Mouse (Mus musculus): ENCODE results near the gene Gm4756. TPM values are rescaled to one million over a fixed set of nuclear protein-coding genes. Genes with fewer than 3 reads are reported as not detected.
A peak's percentile ranks its signal among the peaks of the same experiment; 100 is the strongest.
"Not testable (repeated sequence)": the region's sequence is repeated elsewhere in the genome, so short reads cannot be mapped to it uniquely, and the experiment has no call there.

Gene Gm4756
- not detected in 2 replicates for total RNA-seq (2015)
- not detected in 2 replicates for total RNA-seq (2017)

DNA sequence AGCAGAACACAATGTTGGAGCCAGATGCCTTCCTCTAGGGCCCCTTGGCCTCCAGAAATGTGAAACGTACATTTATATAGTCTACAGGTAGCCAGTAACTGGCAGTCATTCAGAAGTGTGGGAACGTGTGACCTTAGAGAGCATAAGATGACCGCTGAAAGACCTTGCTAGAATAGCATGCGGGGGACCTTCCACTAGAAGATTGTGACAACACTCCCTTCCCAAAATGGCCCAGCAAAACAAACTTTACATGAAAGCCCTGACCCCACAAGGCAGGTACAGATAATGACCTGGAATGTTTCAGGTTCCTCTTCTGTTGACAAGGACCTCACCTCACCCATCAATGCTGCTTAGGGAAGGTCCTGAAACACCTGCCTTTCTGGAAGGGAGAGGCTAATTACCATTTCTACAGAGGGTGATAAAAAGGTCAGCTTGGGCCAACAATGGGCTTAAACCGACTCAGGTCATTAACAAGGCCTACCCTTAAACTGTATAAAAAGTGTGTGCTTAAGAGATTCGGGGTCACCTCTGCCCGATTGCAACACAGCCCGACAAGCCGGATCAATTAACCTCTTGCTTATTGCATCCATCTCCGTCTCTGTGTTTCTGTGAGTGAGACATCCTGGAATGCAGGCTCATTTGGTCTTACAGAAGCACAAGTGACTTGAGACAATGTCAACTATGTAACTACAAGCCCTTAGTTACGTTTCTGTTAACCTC lies at the start of gene Gm4756:
Gene Gm4756, minus strand, starts transcription at position 51 of the 720 bp plus-strand sequence.
- no peak; the same call in 1 of the 2 replicates for ATAC-seq (ENCODE audit: poor library complexity, severe bottlenecking)

DNA sequence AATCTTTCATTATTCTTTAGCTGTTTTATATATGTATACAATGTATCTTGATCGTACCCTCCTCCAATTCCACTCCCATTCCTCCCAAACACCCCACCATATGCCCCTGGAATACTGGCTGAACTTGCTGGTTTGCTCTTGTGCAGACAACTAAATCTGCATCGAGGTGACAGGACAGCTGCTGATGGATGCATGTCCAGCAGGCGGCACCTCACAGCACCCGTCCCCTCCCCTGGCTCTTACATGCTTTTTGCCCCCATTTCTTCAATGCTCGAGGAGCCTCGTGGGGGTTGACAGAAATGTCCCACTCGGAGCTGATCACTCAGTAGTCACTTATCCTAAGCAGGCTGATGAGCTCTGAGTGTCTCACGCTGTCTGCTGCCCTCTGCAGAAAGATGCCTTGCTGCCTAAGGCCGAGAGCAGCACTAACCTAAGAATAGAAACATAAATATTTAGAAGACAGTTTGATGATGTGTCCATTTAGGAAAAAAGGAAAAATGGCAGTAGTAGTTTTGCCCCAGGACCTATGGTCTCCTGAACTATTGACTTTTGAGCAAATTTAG lies 45.5 kb upstream of the Gm4756 start:
- no peak for ATAC-seq (ENCODE audit: poor library complexity, severe bottlenecking)

DNA sequence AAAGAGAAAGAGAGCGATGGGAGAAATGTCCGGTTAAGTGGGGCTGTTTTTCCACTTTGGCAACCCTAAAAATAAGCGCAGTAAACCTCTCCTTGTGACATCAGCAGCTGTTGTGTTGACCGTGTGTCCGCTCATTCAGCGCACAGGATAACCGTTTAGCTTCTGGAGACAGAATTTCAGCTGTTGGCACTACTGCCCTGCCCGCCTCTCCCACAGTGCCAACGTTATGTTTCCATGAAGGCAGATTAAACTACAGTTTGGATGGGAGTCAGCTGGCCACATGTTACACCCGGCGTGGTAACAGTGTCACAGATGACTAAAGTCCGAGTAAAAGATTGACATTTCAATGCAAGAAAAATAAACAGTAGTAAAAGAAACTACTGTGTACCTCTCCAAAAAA lies 45.0 kb upstream of the Gm4756 start:
- ATAC-seq (ENCODE audit: poor library complexity, severe bottlenecking) = no peak

DNA sequence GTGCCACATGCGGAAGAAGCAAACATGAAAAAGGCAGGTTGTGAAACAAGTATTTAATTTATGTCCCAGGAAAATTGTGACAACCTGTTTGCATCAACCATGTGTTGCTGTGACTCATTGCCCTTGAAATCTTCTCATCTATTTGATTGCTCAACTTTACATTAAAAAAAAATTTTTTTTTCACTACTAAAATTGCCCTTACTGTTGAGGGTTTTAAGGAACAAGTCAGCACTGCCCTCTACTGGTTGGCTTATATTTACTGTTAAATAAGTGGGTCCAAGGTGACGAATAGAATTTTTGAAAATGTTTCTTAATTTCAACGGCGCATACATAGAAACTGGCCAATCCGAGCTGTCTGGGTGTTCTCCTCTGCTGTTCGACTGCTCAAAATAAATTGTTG lies 44.4 kb upstream of the Gm4756 start:
- peak; percentile 92 for ATAC-seq (ENCODE audit: poor library complexity, severe bottlenecking)

DNA sequence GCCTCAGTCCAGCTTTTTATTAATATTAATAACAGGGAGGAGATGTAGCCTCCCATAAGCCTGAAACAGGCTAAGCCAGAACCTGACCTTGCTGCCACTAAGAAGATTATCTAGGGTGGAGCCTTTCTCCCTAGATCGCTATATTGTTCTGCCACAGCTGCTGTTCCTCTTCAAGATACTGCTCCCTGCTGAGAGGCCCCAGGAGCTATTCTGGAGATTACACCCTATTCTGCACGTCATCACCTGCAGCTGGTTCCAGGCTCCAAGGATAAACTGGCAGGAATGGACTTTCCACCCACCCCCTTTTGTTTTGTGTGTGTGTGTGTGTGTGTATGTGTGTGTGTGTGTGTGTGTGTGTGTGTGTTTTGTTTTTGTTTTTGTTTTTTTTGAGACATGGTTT lies 38.8 kb upstream of the Gm4756 start:
- not testable (repeated sequence) for ATAC-seq (ENCODE audit: poor library complexity, severe bottlenecking)

DNA sequence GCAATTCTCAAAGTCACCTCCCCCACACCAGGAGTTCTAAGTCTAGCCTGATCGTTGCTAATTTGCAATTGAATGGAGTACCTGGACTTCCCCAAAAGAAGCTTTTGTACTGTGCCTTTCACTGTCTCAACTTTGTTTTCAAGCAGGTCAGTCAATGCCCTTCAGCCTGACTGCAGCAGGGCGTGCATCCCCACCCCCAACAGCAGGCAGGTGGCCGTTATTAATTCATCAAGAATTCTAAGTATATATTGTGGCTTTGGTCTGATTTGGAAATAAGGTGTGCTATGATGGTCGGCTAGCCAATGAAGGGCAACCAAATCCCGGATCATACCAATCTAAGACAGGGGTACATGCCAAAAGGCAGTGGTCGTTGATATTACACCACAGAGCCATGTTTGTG lies 38.3 kb upstream of the Gm4756 start:
- not testable (repeated sequence) for ATAC-seq (ENCODE audit: poor library complexity, severe bottlenecking)

DNA sequence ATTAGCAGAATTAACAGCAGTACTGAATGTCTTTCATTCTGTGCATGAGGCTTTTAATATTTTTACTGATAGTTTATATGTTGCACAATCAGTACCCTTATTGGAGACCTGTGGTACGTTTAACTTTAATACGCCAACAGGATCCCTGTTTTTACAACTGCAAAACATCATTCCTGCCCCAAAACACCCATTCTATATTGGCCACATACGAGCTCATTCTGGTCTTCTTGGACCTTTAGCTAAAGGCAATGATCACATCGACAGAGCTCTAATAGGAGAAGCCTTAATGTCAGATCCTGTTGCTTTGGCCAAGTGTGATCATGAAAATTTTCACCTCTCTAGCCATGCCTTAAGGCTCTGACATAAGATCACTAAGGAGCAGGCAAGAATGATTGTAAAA lies 37.1 kb upstream of the Gm4756 start:
- not testable (repeated sequence) for ATAC-seq (ENCODE audit: poor library complexity, severe bottlenecking)

DNA sequence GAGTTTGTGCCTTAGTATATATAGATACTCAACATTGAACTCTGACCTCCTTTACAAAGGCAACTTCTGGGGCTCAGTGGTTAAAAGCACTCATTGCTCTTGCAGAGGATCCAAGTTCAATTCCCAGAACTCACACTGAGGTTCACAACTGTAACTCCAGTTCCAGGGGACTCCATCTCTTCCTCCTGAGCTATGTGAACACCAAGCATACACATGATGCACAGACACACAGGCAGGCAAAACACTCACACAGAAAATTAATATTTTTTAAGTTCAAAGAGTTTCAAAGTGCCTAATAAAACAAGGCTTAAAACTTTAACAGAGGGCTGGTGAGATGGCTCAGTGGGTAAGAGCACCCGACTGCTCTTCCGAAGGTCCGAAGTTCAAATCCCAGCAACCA lies 34.2 kb upstream of the Gm4756 start:
- no peak for ATAC-seq (ENCODE audit: poor library complexity, severe bottlenecking)

DNA sequence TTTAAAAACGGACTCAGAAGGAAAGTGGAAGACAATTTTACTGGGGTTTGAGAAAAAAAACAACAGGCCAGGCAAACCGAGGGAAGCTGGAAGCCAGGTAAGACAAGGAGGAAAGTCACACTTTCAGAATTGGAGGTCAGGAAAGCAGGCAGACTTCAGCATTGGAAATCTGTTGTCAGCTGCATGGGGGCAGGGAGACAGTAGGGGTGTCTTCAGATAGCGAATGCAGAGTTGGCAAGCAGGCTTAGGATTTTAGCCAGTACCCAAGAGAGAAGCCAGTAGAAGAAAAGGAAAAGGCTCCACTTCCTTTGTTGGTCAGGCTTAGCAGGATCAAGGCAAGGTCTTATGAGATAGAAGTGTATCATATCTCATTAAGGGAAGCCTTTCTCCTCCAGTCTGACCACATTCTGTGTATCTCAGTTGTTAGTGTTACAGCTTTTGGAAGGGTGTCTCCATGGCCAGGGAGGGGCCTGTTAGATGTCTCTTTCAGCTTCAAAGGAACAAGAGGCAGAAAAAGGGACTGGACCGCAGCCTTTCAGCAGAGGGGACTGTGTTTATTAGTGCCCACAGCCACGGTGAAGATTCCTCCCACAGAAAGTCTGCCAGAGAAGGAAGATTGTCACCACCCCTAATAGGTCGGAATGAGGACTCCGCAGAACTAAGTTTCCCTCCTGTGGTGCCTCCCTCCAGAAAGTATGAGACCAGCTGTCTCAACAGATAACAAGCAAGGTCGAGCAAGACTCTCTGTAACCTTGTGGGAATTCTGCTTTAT lies 33.2 kb upstream of the Gm4756 start:
- no peak for ATAC-seq (ENCODE audit: poor library complexity, severe bottlenecking)

DNA sequence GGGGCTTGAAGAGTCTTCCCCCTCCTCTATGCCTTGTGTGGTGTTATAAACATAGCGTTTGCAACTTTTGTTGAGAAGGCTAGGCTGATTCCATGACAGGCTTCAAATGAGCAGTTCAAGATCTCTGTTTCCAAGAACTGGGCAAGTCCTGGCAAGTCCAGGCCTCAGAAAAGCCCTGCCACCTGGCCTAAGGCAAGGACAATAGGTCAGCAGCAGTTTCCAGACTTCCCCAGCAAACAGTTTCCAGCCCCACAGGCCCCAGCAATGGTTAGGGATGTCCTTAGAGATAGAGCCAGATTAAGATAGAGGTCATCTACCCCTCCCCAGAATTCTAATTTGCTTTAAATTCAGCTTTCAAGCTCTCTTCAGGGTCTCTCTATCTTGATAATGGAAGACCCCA lies 32.5 kb upstream of the Gm4756 start:
- ATAC-seq (ENCODE audit: poor library complexity, severe bottlenecking) = no peak

DNA sequence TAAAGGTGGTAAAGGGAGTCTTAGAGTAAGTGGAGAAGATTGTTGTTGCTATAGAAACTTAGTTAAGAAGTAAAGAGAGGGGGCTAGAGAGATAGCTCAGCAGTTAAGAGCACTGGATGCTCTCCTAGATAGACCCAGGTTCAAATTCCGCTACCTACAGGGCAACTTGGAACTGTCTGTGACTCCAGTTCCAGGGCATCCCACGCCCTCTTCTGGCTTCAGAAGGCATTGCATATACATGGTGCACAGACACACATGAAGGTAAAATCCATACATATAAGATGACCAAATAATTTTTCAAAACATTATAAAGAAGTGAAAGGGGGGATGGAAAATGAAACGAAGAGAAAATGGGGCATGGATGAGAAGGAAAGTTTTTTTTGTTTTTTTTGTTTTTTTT lies 30.2 kb upstream of the Gm4756 start:
- ATAC-seq (ENCODE audit: poor library complexity, severe bottlenecking) = peak; percentile 83

DNA sequence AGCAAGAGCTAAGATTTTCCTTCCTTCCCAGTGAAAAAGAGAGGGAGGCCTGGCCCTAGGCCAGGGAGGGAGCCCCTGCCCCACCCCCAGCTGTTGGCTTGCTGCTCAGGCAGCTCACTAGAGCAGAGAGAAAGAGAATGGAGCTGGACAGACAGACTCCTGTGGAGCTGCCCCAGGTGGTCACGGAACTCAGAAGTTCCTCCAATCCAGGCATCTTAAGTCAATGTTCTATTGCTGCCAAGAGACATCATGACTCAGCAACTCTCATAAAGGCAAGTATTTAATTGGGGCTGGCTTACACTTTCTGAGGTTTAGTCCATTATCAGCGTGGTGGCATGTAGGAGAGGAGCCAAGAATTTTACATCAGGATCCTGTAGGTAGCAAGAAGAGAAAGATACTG lies 25.4 kb upstream of the Gm4756 start:
- no peak for ATAC-seq (ENCODE audit: poor library complexity, severe bottlenecking)

DNA sequence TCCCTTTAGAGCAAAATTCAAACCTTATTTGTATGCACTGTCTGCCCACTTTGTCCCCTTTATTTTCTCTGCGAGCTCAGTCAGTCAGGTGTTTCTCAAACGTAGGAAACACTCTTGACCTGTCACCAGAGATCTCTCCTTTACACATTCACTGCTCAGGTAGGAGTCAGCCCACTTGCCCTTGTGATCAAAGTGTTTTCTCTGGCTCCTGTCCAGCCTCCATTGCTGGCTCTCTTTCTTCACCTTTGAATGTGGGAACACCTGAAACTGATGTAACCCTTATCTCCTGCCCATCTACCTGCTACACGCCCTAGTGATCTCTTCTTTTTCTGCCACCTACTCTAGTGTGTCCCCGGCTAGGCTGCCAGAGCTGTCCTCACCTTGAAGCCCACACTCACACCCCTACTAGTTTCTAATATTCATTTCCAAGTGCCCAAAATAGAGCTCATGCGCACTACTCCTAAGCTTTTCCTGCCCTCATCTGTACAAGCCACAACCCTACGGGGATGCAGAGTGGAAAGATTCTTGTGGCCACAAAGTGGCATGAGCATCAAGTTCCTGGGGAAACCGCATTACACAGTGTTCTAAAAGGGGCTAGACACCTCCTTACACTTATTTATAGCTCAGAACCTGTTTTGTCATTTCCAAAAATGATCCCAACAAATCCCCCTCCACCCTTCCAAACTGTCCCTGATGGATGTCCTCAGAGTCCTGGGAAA lies 24.8 kb upstream of the Gm4756 start:
- ATAC-seq (ENCODE audit: poor library complexity, severe bottlenecking) = peak; percentile 53

DNA sequence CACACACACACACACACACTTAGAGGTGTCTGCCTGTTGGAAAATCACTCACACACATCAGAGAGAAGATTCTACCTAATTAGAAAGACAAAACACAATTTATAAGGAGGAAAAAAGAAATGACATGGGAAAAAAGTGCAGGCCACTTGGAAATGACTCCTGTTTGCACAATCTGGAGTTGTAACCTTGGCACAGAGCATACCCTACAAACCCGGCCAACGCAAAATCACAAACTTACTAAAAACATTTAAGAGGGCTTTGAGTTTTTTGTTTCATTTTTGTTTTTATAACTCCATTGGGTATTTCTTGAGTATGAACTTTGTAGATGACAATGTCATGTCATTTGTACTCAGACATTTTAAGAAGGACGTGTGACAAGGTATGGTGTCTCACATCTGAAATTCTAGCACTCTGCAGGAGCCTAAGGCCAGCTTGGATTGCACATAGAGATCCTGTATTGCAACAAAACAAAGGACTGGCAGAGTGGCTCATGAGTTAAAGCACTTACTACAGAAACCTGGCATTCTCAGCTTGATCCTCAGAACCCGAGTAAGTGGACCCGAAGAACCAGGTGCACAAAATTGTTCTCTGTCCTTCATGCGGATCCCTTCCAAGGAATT lies 22.2 kb upstream of the Gm4756 start:
- ATAC-seq (ENCODE audit: poor library complexity, severe bottlenecking) = no peak

DNA sequence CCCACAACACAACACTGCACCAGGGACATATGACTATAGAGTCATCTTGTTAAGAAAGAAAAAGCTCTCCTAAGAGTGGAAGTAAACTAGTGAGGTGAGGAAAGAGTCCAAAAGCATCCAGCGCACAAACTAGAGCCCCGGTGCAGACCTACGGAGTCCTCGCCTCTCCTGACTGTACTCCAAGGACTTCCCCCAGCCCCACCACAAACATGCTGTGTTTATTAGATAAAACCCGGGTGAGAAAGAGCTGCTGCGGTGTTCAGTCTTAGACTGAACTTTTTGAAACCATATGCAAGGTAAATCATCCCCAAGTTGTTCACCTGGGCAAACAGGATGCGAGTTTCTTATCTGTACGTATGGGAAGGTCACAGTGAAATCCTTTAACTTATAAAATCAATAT lies 21.5 kb upstream of the Gm4756 start:
- no peak for ATAC-seq (ENCODE audit: poor library complexity, severe bottlenecking)

DNA sequence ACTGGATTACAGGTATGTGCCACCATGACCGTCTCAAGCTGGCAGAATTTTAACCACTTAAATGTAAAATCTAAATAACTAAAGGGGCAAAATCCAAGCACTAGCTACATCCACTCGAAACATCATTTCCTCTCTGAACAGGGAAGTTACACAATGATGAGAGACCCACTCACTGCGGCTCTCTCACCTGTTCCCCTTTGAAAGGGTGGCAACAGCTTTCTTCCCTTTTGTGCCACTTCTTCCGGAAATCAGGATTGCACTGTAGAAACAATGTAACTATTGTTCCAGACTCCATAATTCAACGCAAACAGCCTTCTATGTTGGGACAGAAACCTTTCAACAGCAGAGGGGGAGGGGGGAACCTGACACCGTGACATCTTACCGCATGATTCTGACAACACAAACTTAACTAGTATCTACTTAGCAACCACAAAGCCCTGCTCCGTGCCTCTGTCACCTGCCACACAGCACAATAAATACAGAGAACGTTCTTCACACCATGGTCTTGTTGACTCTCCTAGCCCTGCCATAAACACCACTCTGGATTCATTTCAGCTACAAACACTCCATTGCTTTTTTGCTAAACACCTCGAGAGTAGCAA lies 18.5 kb upstream of the Gm4756 start:
- ATAC-seq (ENCODE audit: poor library complexity, severe bottlenecking) = peak; percentile 68

DNA sequence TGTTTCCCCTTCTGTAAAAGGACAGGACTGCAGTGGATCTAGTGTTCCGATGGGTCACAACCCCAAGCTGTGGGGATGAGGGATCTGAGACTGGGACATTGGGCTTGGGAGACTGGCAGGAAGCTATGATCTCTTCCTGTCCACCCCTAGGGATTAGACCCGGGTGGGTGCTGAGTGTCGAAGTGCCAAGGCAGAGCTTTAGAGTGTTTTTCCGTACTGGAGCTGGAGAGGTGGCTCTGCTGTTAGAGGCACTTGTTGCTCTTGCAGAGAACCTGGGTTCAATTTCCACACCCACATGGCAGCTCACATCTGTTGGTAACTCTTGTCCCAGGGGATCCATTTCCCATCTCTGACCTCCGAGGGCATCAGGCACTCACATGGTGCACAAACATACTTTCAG lies 16.6 kb upstream of the Gm4756 start:
- ATAC-seq (ENCODE audit: poor library complexity, severe bottlenecking) = no peak

DNA sequence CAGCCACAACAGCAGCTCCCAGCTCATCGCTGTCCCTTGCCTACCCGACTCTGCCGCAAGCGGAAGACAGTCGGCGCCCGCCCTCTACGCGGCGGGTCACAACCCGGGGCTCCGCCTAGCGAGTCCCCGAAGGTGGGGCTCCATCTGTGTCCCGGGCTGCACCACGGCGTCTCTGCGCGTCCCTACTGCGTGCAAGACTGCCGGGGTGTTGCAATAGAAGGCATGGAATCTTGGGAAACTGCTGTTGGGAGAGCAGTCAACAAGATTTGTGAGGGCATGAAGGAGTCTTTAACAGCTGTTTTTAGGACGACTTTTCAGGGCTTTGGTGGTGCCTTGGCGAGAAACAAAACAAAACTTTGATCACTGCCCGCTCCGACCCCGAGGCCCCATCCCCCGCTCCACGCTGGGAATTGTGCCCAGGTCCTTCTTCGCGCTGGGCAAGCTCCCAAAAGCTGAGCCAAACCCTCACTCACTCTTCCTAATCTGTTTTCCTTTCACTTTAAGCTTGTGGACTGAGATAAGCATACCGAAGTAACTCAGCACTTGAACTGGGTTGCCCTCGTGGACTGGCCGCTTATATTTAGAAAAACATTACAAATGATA lies 15.4 kb upstream of the Gm4756 start, which contains the start of gene Dhrs7:
Gene Dhrs7, minus strand, starts transcription at position 175 of the 603 bp plus-strand sequence.
- peak; percentile 81 for ATAC-seq (ENCODE audit: poor library complexity, severe bottlenecking)

DNA sequence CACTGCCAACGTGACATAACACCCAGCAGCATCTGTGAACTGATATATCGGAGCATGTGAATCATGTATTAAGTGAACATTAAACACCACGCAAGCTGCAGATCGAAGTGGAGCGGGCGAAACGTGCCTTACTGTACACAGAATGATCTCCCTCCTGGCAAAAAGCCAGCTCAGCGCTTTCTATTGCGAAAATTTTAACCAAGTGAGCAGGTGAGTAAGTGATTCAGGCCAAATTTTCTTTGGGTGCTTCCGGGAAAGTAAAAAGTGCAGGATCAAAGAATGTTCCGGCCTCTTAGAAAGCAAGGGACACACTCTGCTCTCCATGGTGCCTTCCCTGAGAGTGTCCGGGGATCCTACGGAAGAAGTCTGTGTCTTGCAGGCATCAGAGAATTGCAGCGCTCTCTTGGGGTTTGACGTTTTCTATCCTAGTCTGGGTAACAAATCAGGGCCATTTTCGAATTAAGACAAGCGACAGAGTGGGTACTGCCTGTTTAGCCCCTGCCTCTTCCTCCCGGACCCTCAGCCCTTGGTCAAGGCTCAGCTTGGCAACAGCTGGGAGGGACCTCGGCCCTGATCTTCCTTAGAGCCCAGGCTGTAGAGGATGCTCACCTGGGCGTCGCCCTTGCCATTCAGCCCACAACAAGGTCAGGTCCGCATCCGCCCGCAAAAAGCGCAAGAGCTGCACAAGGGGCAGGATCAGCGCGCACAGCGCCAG lies 14.7 kb upstream of the Gm4756 start:
- ATAC-seq (ENCODE audit: poor library complexity, severe bottlenecking) = peak; percentile 6
